Mouse (Mus musculus): ENCODE data around the gene Dpp6. TPM values are rescaled to one million over a fixed set of nuclear protein-coding genes. Genes with fewer than 3 reads are reported as not detected.

Gene Dpp6
- polyA plus RNA-seq, 1 experiment from 2014 or later: 0.76 TPM

DNA sequence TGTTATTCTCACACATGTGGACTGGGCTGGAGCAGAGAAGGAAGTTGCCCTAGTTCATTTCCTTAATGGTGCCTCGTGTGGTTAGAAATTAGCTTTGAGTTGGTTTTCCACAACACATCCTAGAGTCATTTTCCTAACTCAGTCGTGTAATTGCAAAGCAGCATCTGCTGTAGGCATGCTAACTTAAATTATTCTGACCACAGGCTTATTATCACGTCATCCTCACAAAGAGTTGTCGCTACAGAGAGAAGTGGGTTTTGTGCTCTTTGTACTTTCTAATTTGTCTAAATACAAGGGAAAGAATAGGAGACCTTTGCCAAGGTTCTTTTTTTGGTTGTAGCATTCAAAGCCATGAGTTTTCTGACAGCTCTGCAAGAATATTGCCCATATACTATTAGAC is 469.9 kb downstream of the Dpp6 start:
- Histone ChIP-seq H3K4me1 (replicated peaks; ENCODE audit: control insufficient read depth, insufficient read depth, low read length) (no peaks in the 10 kb centered on the region), H3K9me3 (ENCODE audit: control insufficient read depth) (no peaks in the 10 kb centered on the region), H3K4me2 (replicated peaks; ENCODE audit: low read depth) (no peak overlapping the region), H3K9ac (ENCODE audit: low read depth, low read length) (no peak overlapping the region), H3K27me3 (replicated peaks; ENCODE audit: control insufficient read depth, insufficient read depth, low read length) (no peaks in the 10 kb centered on the region), H3K27ac (ENCODE audit: low read depth, low read length) (no peak overlapping the region), H3K4me3 (ENCODE audit: low read depth, low read length) (no peak overlapping the region), H3K36me3 (ENCODE audit: control insufficient read depth, insufficient read depth) (no peaks in the 10 kb centered on the region)
- ATAC-seq: no peak
- TF ChIP-seq CTCF (IDR thresholded peaks at IDR 0.05; ENCODE audit: low read depth): no peak
- WGBS: 70% methylated on average over 4 of the region's 4 CpGs

DNA sequence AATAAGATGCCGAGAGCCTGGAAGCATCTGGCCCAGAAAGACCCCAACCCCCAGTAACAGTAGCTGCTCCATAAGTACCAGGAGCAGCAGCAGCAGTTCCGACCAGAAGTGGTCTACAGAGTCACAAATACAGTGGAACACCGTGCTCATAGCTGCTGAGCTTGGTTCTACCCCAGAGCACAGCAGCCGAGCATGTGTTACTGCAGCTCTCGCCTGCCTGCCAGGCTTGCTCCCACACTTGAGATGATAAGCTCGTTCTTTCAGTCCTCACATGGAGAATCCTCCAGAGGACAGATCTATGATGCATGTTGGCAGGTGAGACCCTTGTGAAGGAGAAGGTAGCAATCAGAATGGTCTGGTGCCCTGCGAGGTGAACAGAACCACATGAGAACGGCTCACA is 474.4 kb downstream of the Dpp6 start:
- Histone ChIP-seq H3K36me3 (ENCODE audit: control insufficient read depth, insufficient read depth) (no peaks in the 10 kb centered on the region), H3K9me3 (ENCODE audit: control insufficient read depth) (no peaks in the 10 kb centered on the region), H3K4me3 (ENCODE audit: low read depth, low read length) (no peak overlapping the region), H3K4me1 (replicated peaks; ENCODE audit: control insufficient read depth, insufficient read depth, low read length) (no peaks in the 10 kb centered on the region), H3K9ac (ENCODE audit: low read depth, low read length) (no peak overlapping the region), H3K27ac (ENCODE audit: low read depth, low read length) (no peak overlapping the region), H3K27me3 (replicated peaks; ENCODE audit: control insufficient read depth, insufficient read depth, low read length) (no peaks in the 10 kb centered on the region), H3K4me2 (replicated peaks; ENCODE audit: low read depth) (no peak overlapping the region)
- no peak for ATAC-seq
- WGBS: 81% methylated on average over 8 of the region's 8 CpGs
- TF ChIP-seq CTCF (IDR thresholded peaks at IDR 0.05; ENCODE audit: low read depth): no peak

DNA sequence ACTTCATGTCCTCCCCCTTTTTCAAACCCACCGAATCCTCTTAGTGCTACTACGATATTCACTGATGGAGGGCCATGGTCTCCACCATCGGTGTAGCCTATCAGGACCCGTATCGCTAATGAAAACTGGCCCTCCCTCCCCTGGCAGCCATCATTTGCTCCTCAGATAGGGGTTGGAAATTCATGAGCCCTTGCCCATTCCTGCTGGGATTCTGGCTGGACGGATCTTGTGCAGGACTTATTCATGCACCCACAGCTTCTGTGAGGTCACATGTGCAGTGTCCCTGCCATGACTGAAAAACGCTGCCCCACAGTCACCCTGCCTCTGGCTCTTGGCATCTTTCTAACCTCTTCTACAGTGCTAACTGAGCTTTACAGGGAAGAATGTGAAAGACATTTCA is 475.2 kb downstream of the Dpp6 start:
- no peaks in the 10 kb centered on the region for H3K4me1 ChIP-seq (replicated peaks; ENCODE audit: control insufficient read depth, insufficient read depth, low read length)
- H3K9ac ChIP-seq (ENCODE audit: low read depth, low read length): no peak overlapping the region
- no peak for ATAC-seq
- H3K36me3 ChIP-seq (ENCODE audit: control insufficient read depth, insufficient read depth): no peaks in the 10 kb centered on the region
- H3K4me2 ChIP-seq (replicated peaks; ENCODE audit: low read depth): no peak overlapping the region
- H3K27me3 ChIP-seq (replicated peaks; ENCODE audit: control insufficient read depth, insufficient read depth, low read length): no peaks in the 10 kb centered on the region
- H3K4me3 ChIP-seq (ENCODE audit: low read depth, low read length): no peak overlapping the region
- no peak for TF ChIP-seq CTCF (IDR thresholded peaks at IDR 0.05; ENCODE audit: low read depth)
- WGBS: 91% methylated on average over 7 of the region's 7 CpGs
- H3K9me3 ChIP-seq (ENCODE audit: control insufficient read depth): no peaks in the 10 kb centered on the region
- no peak overlapping the region for H3K27ac ChIP-seq (ENCODE audit: low read depth, low read length)

DNA sequence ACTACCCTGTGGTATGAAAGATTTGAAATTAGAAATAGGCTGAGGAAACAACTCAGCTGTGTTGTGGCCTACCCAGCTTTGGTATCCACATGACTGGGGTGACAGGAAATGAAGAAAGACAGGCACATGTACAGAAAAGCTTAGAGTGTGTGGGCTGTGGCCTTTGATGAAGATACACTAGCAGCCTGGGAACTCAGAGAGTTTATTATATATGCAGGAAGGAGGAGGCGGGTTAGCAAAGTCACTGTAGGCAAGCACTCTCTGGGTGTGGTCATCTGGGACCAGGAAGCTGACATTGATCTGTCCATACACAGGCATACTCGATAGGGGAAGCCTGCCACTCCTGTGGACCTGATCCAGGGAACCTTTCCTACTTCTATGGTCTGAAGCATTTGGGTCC is 487.1 kb downstream of the Dpp6 start:
- 58% methylated on average over 2 of the region's 2 CpGs for WGBS
- no peaks in the 10 kb centered on the region for H3K9me3 ChIP-seq (ENCODE audit: control insufficient read depth)
- no peak overlapping the region for H3K4me3 ChIP-seq (ENCODE audit: low read depth, low read length)
- H3K27ac ChIP-seq (ENCODE audit: low read depth, low read length): no peak overlapping the region
- no peaks in the 10 kb centered on the region for H3K4me1 ChIP-seq (replicated peaks; ENCODE audit: control insufficient read depth, insufficient read depth, low read length)
- H3K36me3 ChIP-seq (ENCODE audit: control insufficient read depth, insufficient read depth): no peaks in the 10 kb centered on the region
- ATAC-seq: no peak
- H3K9ac ChIP-seq (ENCODE audit: low read depth, low read length): no peak overlapping the region
- no peak for TF ChIP-seq CTCF (IDR thresholded peaks at IDR 0.05; ENCODE audit: low read depth)
- H3K27me3 ChIP-seq (replicated peaks; ENCODE audit: control insufficient read depth, insufficient read depth, low read length): no peaks in the 10 kb centered on the region
- no peak overlapping the region for H3K4me2 ChIP-seq (replicated peaks; ENCODE audit: low read depth)

DNA sequence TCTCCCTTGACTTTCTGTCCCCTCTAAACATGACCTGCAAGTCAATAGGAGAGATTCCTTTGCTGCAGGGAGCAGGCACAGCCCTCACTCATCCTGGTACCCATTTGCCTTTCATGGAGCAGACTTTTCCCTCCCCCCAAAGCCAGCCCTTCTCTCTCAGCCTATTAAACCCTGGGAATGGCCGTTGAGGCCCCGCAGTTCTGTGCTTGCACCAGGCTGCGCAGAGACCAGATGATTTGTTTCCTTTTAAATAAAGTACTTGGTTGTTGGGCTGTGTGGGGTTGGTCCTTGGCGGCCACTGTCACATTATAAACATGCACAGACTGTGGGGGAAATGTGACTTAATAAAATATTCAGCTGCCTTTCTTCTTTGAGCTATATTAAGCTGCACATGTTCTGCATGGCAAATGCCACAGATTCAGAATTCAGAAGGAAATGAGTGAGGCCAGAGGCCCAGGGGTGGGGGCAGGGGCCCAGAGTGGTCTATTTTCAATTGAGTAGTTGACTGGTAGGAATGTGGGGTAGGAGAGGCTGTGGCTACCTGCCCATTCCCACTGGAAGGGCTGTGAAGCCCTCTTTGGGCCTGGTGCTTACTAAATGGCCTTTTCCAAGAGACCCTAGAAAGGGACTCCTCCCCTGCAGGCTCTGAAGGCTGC is 489.6 kb downstream of the Dpp6 start:
- Histone ChIP-seq H3K27me3 (replicated peaks; ENCODE audit: control insufficient read depth, insufficient read depth, low read length) (no peaks in the 10 kb centered on the region), H3K4me1 (replicated peaks; ENCODE audit: control insufficient read depth, insufficient read depth, low read length) (no peaks in the 10 kb centered on the region), H3K27ac (ENCODE audit: low read depth, low read length) (no peak overlapping the region), H3K9ac (ENCODE audit: low read depth, low read length) (no peak overlapping the region), H3K4me2 (replicated peaks; ENCODE audit: low read depth) (no peak overlapping the region), H3K9me3 (ENCODE audit: control insufficient read depth) (no peaks in the 10 kb centered on the region), H3K36me3 (ENCODE audit: control insufficient read depth, insufficient read depth) (no peaks in the 10 kb centered on the region), H3K4me3 (ENCODE audit: low read depth, low read length) (no peak overlapping the region)
- TF ChIP-seq CTCF (IDR thresholded peaks at IDR 0.05; ENCODE audit: low read depth): no peak
- ATAC-seq: no peak
- WGBS: 52% methylated on average over 4 of the region's 4 CpGs

DNA sequence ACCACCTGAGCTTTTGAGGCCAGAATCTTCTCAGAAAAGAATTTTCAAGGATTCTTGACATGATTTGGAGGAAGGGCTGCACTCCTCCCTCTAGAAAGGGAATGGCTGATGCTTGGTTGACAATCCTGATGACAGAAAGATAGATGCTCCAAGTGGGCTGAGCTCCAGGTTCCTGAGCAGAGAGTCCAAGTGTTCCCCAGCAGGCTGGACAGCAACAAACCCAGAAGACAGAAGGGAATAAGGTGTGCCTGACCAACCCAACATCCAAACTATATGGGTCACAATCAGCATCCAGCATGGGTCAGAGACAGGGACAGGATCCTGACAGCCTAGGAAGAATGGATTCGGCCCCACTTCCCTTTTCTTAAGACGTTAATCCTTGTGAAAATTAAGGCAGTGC is 493.2 kb downstream of the Dpp6 start:
- no peaks in the 10 kb centered on the region for H3K27me3 ChIP-seq (replicated peaks; ENCODE audit: control insufficient read depth, insufficient read depth, low read length)
- H3K4me3 ChIP-seq (ENCODE audit: low read depth, low read length): no peak overlapping the region
- no peaks in the 10 kb centered on the region for H3K4me1 ChIP-seq (replicated peaks; ENCODE audit: control insufficient read depth, insufficient read depth, low read length)
- no peak for ATAC-seq
- no peaks in the 10 kb centered on the region for H3K9me3 ChIP-seq (ENCODE audit: control insufficient read depth)
- no peak for TF ChIP-seq CTCF (IDR thresholded peaks at IDR 0.05; ENCODE audit: low read depth)
- no peak overlapping the region for H3K27ac ChIP-seq (ENCODE audit: low read depth, low read length)
- no peak overlapping the region for H3K4me2 ChIP-seq (replicated peaks; ENCODE audit: low read depth)
- H3K9ac ChIP-seq (ENCODE audit: low read depth, low read length): no peak overlapping the region
- H3K36me3 ChIP-seq (ENCODE audit: control insufficient read depth, insufficient read depth): no peaks in the 10 kb centered on the region
- 71% methylated on average over 2 of the region's 2 CpGs for WGBS

DNA sequence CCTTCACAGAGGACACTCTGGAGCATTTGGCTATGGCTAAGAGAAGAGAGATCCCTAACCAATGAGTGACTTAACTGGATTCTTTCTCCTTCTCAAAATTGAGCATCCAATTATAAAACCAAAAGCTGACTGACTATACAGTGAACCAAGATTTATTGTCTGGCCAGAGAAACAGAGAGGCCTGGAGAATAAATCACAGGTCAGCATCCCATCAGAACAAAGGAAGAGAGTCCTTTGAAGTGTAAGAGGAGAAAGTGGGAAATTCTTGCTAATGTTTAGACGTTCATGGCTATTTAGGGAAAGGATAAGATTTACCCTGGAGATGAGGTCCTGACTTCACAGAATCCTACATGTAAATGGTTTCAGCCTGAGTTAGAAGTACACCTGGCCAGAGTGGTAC is 499.7 kb downstream of the Dpp6 start:
- H3K36me3 ChIP-seq (ENCODE audit: control insufficient read depth, insufficient read depth): no peaks in the 10 kb centered on the region
- WGBS: 22% methylated on average over 1 of the region's 1 CpGs
- H3K4me1 ChIP-seq (replicated peaks; ENCODE audit: control insufficient read depth, insufficient read depth, low read length): no peaks in the 10 kb centered on the region
- no peaks in the 10 kb centered on the region for H3K27me3 ChIP-seq (replicated peaks; ENCODE audit: control insufficient read depth, insufficient read depth, low read length)
- H3K4me2 ChIP-seq (replicated peaks; ENCODE audit: low read depth): no peak overlapping the region
- no peak overlapping the region for H3K4me3 ChIP-seq (ENCODE audit: low read depth, low read length)
- no peak overlapping the region for H3K27ac ChIP-seq (ENCODE audit: low read depth, low read length)
- TF ChIP-seq CTCF (IDR thresholded peaks at IDR 0.05; ENCODE audit: low read depth): no peak
- no peak for ATAC-seq
- H3K9ac ChIP-seq (ENCODE audit: low read depth, low read length): no peak overlapping the region
- H3K9me3 ChIP-seq (ENCODE audit: control insufficient read depth): no peaks in the 10 kb centered on the region

All from intestine, postnatal 0 days (tissue).